Mouse (Mus musculus): Measurements from ENCODE around the gene Pfdn2. TPM values are rescaled to one million over a fixed set of nuclear protein-coding genes. Genes with fewer than 3 reads are reported as not detected.
"Not testable (repeated sequence)": the region's sequence is repeated elsewhere in the genome, so short reads cannot be mapped to it uniquely, and the experiment has no call there.

Pfdn2 gene
- polyA plus RNA-seq (2015; fragmentation: Nextera tagmentation; extraction: Ambion mirVana) = 87.5 and 92.2 TPM in 2 replicates

GRCm38 (mm10) chr1:171345225-171346094 is at the start of gene Pfdn2, which contains the start of gene Nit1:
Gene Pfdn2 (plus strand): TSS chr1:171345670.
Gene Nit1 (minus strand): TSS chr1:171345646.
- peak; percentile 91 for DNase-seq (ENCODE audit: low spot score)

GRCm38 (mm10) chr1:171298226-171298625 is 47.2 kb upstream of the Pfdn2 start:
- no peak for DNase-seq (ENCODE audit: low spot score)

- DNase-seq (ENCODE audit: low spot score) = not testable (repeated sequence)
Observed at GRCm38 (mm10) chr1:171306157-171306556, 39.3 kb upstream of the Pfdn2 start.

GRCm38 (mm10) chr1:171309321-171309720 is 36.1 kb upstream of the Pfdn2 start:
- DNase-seq (ENCODE audit: low spot score) = no peak

- no peak for DNase-seq (ENCODE audit: low spot score)
Observed at GRCm38 (mm10) chr1:171319748-171320147, 25.7 kb upstream of the Pfdn2 start.

GRCm38 (mm10) chr1:171320151-171320550 is 25.3 kb upstream of the Pfdn2 start:
- no peak for DNase-seq (ENCODE audit: low spot score)

GRCm38 (mm10) chr1:171321415-171321814 is 24.1 kb upstream of the Pfdn2 start:
- peak; percentile 35 for DNase-seq (ENCODE audit: low spot score)

GRCm38 (mm10) chr1:171322012-171322411 is 23.5 kb upstream of the Pfdn2 start:
- no peak for DNase-seq (ENCODE audit: low spot score)

GRCm38 (mm10) chr1:171325571-171325970 is 19.9 kb upstream of the Pfdn2 start:
- DNase-seq (ENCODE audit: low spot score) = no peak

- not testable (repeated sequence) for DNase-seq (ENCODE audit: low spot score)
Observed at GRCm38 (mm10) chr1:171326588-171326987, 18.9 kb upstream of the Pfdn2 start.

- DNase-seq (ENCODE audit: low spot score) = no peak
Observed at GRCm38 (mm10) chr1:171328244-171328643, 17.2 kb upstream of the Pfdn2 start.

- peak; percentile 94 for DNase-seq (ENCODE audit: low spot score)
Observed at GRCm38 (mm10) chr1:171328839-171329432, 16.5 kb upstream of the Pfdn2 start, which contains the start of gene Dedd. Gene Dedd (plus strand): TSS chr1:171329145.

GRCm38 (mm10) chr1:171329433-171330215 is 15.8 kb upstream of the Pfdn2 start:
- peak; percentile 35 for DNase-seq (ENCODE audit: low spot score)

GRCm38 (mm10) chr1:171330216-171330560 is 15.3 kb upstream of the Pfdn2 start:
- DNase-seq (ENCODE audit: low spot score) = no peak

GRCm38 (mm10) chr1:171342262-171343207 is 2.9 kb upstream of the Pfdn2 start:
- no peak for DNase-seq (ENCODE audit: low spot score)

GRCm38 (mm10) chr1:171343922-171344677 is 1.4 kb upstream of the Pfdn2 start:
- peak; percentile 23 for DNase-seq (ENCODE audit: low spot score)

GRCm38 (mm10) chr1:171344715-171345114 is 755 bp upstream of the Pfdn2 start:
- DNase-seq (ENCODE audit: low spot score) = peak; percentile 2

GRCm38 (mm10) chr1:171346095-171346450 is 603 bp downstream of the Pfdn2 start:
- DNase-seq (ENCODE audit: low spot score) = no peak

- DNase-seq (ENCODE audit: low spot score) = no peak
Observed at GRCm38 (mm10) chr1:171348665-171349064, 3.2 kb downstream of the Pfdn2 start.

- no peak for DNase-seq (ENCODE audit: low spot score)
Observed at GRCm38 (mm10) chr1:171349210-171349609, 3.7 kb downstream of the Pfdn2 start.

All from thymus, postnatal 0 days (tissue).